Mouse (Mus musculus) T-helper 1 cell (primary cell): ENCODE results near the gene Stambpl1.
"Not testable (repeated sequence)": the region's sequence is repeated elsewhere in the genome, so short reads cannot be mapped to it uniquely, and the experiment has no call there.

Experiments
- in situ Hi-C: fragments of 300-600 bp; cut with MboI, MseI; formaldehyde crosslinking; loops from one replicate; pipeline ENCODE4 v1.15.1; 2025; ENCODE audit warnings: high pct_unique_total_duplicates

The Stambpl1 gene

GRCm38 (mm10) chr19:34198066-34198465 is 6.0 kb downstream of the Stambpl1 start:
- in situ Hi-C loops: no loop called here

GRCm38 (mm10) chr19:34198901-34199300 is 6.9 kb downstream of the Stambpl1 start:
- in situ Hi-C loops: no loop called here

- in situ Hi-C loops: no loop called here
Observed at GRCm38 (mm10) chr19:34199488-34199887, 7.5 kb downstream of the Stambpl1 start.

GRCm38 (mm10) chr19:34202668-34203067 is 10.6 kb downstream of the Stambpl1 start:
- in situ Hi-C loops: no loop called here

GRCm38 (mm10) chr19:34206128-34206527 is 14.1 kb downstream of the Stambpl1 start:
- in situ Hi-C loops: not testable (repeated sequence)

GRCm38 (mm10) chr19:34206760-34207440 is 14.9 kb downstream of the Stambpl1 start:
- in situ Hi-C loops: no loop called here

GRCm38 (mm10) chr19:34209031-34209430 is 17.0 kb downstream of the Stambpl1 start:
- in situ Hi-C loops: no loop called here

GRCm38 (mm10) chr19:34209930-34210581 is 18.0 kb downstream of the Stambpl1 start:
- in situ Hi-C loops: no loop called here

- in situ Hi-C loops: no loop called here
Observed at GRCm38 (mm10) chr19:34210841-34211240, 18.8 kb downstream of the Stambpl1 start.

- in situ Hi-C loops: no loop called here
Observed at GRCm38 (mm10) chr19:34212489-34213250, 20.6 kb downstream of the Stambpl1 start.

- in situ Hi-C loops: no loop called here
Observed at GRCm38 (mm10) chr19:34213251-34213645, 21.2 kb downstream of the Stambpl1 start.

- in situ Hi-C loops: no loop called here
Observed at GRCm38 (mm10) chr19:34214136-34214535, 22.1 kb downstream of the Stambpl1 start.

- in situ Hi-C loops: no loop called here
Observed at GRCm38 (mm10) chr19:34216956-34217355, 24.9 kb downstream of the Stambpl1 start.

GRCm38 (mm10) chr19:34217761-34218160 is 25.7 kb downstream of the Stambpl1 start:
- in situ Hi-C loops: no loop called here

- in situ Hi-C loops: no loop called here
Observed at GRCm38 (mm10) chr19:34219260-34219968, 27.4 kb downstream of the Stambpl1 start.

- in situ Hi-C loops: no loop called here
Observed at GRCm38 (mm10) chr19:34220732-34221380, 28.8 kb downstream of the Stambpl1 start.

GRCm38 (mm10) chr19:34222805-34223204 is 30.8 kb downstream of the Stambpl1 start:
- in situ Hi-C loops: no loop called here

GRCm38 (mm10) chr19:34231596-34231995 is 39.6 kb downstream of the Stambpl1 start:
- in situ Hi-C loops: loop anchor here (10.0 kb wide), 1 partner anchor 137 kb away; no protein-coding TSS in a partner anchor

GRCm38 (mm10) chr19:34232326-34232725 is 40.3 kb downstream of the Stambpl1 start:
- in situ Hi-C loops: loop anchor here (10.0 kb wide), 1 partner anchor 138 kb away; no protein-coding TSS in a partner anchor

GRCm38 (mm10) chr19:34233944-34234343 is 41.9 kb downstream of the Stambpl1 start:
- in situ Hi-C loops: loop anchor here (10.0 kb wide), 1 partner anchor 139 kb away; no protein-coding TSS in a partner anchor

GRCm38 (mm10) chr19:34236049-34236448 is 44.0 kb downstream of the Stambpl1 start:
- in situ Hi-C loops: loop anchor here (10.0 kb wide), 1 partner anchor 141 kb away; no protein-coding TSS in a partner anchor
